ENCODE assay signal across 8 mouse cellular contexts in genomic region chr4:119138776-119139175, GRCm38 (mm10). TPM values are rescaled to one million over a fixed set of nuclear protein-coding genes. Genes with fewer than 3 reads are reported as not detected.
DNase-seq lines count a peak whose midpoint lies in the region; ATAC-seq and TF ChIP-seq lines count a peak whose summit lies in the region.

No protein-coding gene starts in this region.

- peak overlapping the region; percentile 35; the same call in 1 of the 2 replicates for H3K4me2 ChIP-seq in embryonic facial prominence, embryonic 12.5 days (replicated peaks)
- H3K4me2 ChIP-seq in hindbrain, embryonic 12.5 days (replicated peaks): peak overlapping the region; percentile 51
- H3K4me2 ChIP-seq in midbrain, embryonic 16.5 days (ENCODE audit: low read length): peak overlapping the region; percentile 68

- WGBS in embryonic facial prominence, embryonic 12.5 days: 59% methylated on average over 8 of the region's 8 CpGs
- WGBS in hindbrain, embryonic 12.5 days: 52% methylated on average over 8 of the region's 8 CpGs
- 38% methylated on average over 8 of the region's 8 CpGs for WGBS in midbrain, embryonic 16.5 days

- H3K27ac ChIP-seq in left cerebral cortex, adult 2 months: peak overlapping the region; percentile 64
- no peak overlapping the region for H3K27ac ChIP-seq in embryonic facial prominence, embryonic 12.5 days
- no peak overlapping the region for H3K27ac ChIP-seq in hindbrain, embryonic 12.5 days
- H3K27ac ChIP-seq in midbrain, embryonic 16.5 days (ENCODE audit: low read length): peak overlapping the region; percentile 65; the same call in 1 of the 2 replicates
- H3K27ac ChIP-seq in gastrocnemius, adult 2 months: no peak overlapping the region

- no peaks in the 10 kb centered on the region for H3K27me3 ChIP-seq in embryonic facial prominence, embryonic 12.5 days
- no peaks in the 10 kb centered on the region for H3K27me3 ChIP-seq in hindbrain, embryonic 12.5 days
- no peaks in the 10 kb centered on the region for H3K27me3 ChIP-seq in midbrain, embryonic 16.5 days (ENCODE audit: control insufficient read depth, insufficient read depth, low read depth, low read length)

- no peak for ATAC-seq in embryonic facial prominence, embryonic 12.5 days (ENCODE audit: insufficient number of reproducible peaks, insufficient read depth, low FRiP score, low TSS enrichment)
- ATAC-seq in hindbrain, embryonic 12.5 days (ENCODE audit: low FRiP score): no peak
- 0 out of 2 replicates have a peak, but pooled peaks have one; percentile 12 for ATAC-seq in midbrain, embryonic 16.5 days
- no peak for ATAC-seq in cerebellum, adult (ENCODE audit: insufficient number of reproducible peaks, low FRiP score, low TSS enrichment)

- no peak overlapping the region for H3K9ac ChIP-seq in embryonic facial prominence, embryonic 12.5 days
- no peak overlapping the region for H3K9ac ChIP-seq in hindbrain, embryonic 12.5 days
- peak overlapping the region; percentile 62; the same call in 1 of the 2 replicates for H3K9ac ChIP-seq in midbrain, embryonic 16.5 days (ENCODE audit: low read depth, low read length)

- no peak for DNase-seq in left cerebral cortex, adult 2 months (ENCODE audit: extremely low spot score in 1 of 2, low spot score in 2 of 2)
- no peak for DNase-seq in left cerebral cortex, adult 8-10 months (ENCODE audit: low spot score in 2 of 2)
- DNase-seq in gastrocnemius, adult 2 months: no peak
- DNase-seq in testis, postnatal 10 days (ENCODE audit: low spot score): no peak

- TF ChIP-seq CTCF in left cerebral cortex, adult 2 months (IDR thresholded peaks at IDR 0.05): no peak
- TF ChIP-seq CTCF in gastrocnemius, adult 2 months (IDR thresholded peaks at IDR 0.05): no peak

- peaks cover 40% of the 10 kb centered on the region for H3K36me3 ChIP-seq in embryonic facial prominence, embryonic 12.5 days
- H3K36me3 ChIP-seq in hindbrain, embryonic 12.5 days: peaks cover 32% of the 10 kb centered on the region
- peaks cover 12% of the 10 kb centered on the region; the same call in 1 of the 2 replicates for H3K36me3 ChIP-seq in midbrain, embryonic 16.5 days (ENCODE audit: control insufficient read depth, insufficient read depth, low read length)

- no peaks in the 10 kb centered on the region for H3K9me3 ChIP-seq in embryonic facial prominence, embryonic 12.5 days
- no peaks in the 10 kb centered on the region for H3K9me3 ChIP-seq in hindbrain, embryonic 12.5 days (replicated peaks)
- no peaks in the 10 kb centered on the region for H3K9me3 ChIP-seq in midbrain, embryonic 16.5 days (replicated peaks; ENCODE audit: control insufficient read depth, low read length, poor library complexity, severe bottlenecking)

- H3K4me3 ChIP-seq in left cerebral cortex, adult 2 months: no peak overlapping the region
- H3K4me3 ChIP-seq in embryonic facial prominence, embryonic 12.5 days: no peak overlapping the region
- H3K4me3 ChIP-seq in hindbrain, embryonic 12.5 days: no peak overlapping the region
- peak overlapping the region; percentile 33 for H3K4me3 ChIP-seq in midbrain, embryonic 16.5 days (ENCODE audit: low read depth, low read length)
- H3K4me3 ChIP-seq in gastrocnemius, adult 2 months: no peak overlapping the region

- intact Hi-C loops in left cerebral cortex, adult 2 months (cut with DNase I): loop anchor here (2.0 kb wide), 1 partner anchor 30 kb away; the partner anchor contains the start of gene Slc2a1
- intact Hi-C loops in gastrocnemius, adult 2 months (cut with DNase I): no loop called here

- no peaks in the 10 kb centered on the region for H3K4me1 ChIP-seq in embryonic facial prominence, embryonic 12.5 days
- H3K4me1 ChIP-seq in hindbrain, embryonic 12.5 days: peaks cover 12% of the 10 kb centered on the region
- peaks cover 10% of the 10 kb centered on the region for H3K4me1 ChIP-seq in midbrain, embryonic 16.5 days (ENCODE audit: control insufficient read depth, insufficient read depth, low read length)

RNA-seq across cellular contexts. Expression of gene Slc2a1, which starts 30.3 kb away (rescaled TPM):
- total RNA-seq in left cerebral cortex, adult 2 months (2021): 100 to 1,000 TPM in 1 of 2 experiments, 10 to 100 TPM in 1; 92.2 to 127 TPM
- 100 to 1,000 TPM in 1 of 4 experiments, 10 to 100 TPM in 3; 83.3 to 103 (median 92.3) TPM for total RNA-seq in left cerebral cortex, adult 8-10 months (2022)
- polyA plus RNA-seq in embryonic facial prominence, embryonic 12.5 days (2016; fragmentation: Nextera tagmentation; extraction: Ambion mirVana): 109 and 111 TPM in 2 replicates
- 103 and 112 TPM in 2 replicates for polyA plus RNA-seq in hindbrain, embryonic 12.5 days (2016; fragmentation: Nextera tagmentation; extraction: Ambion mirVana)
- polyA plus RNA-seq in midbrain, embryonic 16.5 days (2015; fragmentation: Nextera tagmentation; extraction: Ambion mirVana): 90.7 and 91.6 TPM in 2 replicates
- 1 to 10 TPM; 5.1 to 6.3 TPM for total RNA-seq in gastrocnemius, adult 2 months (2021)

RNA-seq across cellular contexts. Expression of gene Zfp691, which starts 35.2 kb away (rescaled TPM):
- total RNA-seq in left cerebral cortex, adult 2 months (2021): 1 to 10 TPM; 7.5 to 7.8 TPM
- 1 to 10 TPM; 6.6 to 7.9 (median 7.3) TPM for total RNA-seq in left cerebral cortex, adult 8-10 months (2022)
- polyA plus RNA-seq in embryonic facial prominence, embryonic 12.5 days (2016; fragmentation: Nextera tagmentation; extraction: Ambion mirVana): 7.7 and 7.8 TPM in 2 replicates
- polyA plus RNA-seq in hindbrain, embryonic 12.5 days (2016; fragmentation: Nextera tagmentation; extraction: Ambion mirVana): 7.3 and 9.7 TPM in 2 replicates
- 4.0 and 6.1 TPM in 2 replicates for polyA plus RNA-seq in midbrain, embryonic 16.5 days (2015; fragmentation: Nextera tagmentation; extraction: Ambion mirVana)
- total RNA-seq in gastrocnemius, adult 2 months (2021): 10 to 100 TPM; 16.8 to 26.4 TPM

RNA-seq across cellular contexts. Expression of gene Ermap, which starts 51.0 kb away (rescaled TPM):
- under 1 TPM; 0.40 to 0.54 TPM for total RNA-seq in left cerebral cortex, adult 2 months (2021)
- total RNA-seq in left cerebral cortex, adult 8-10 months (2022): under 1 TPM; 0.53 to 0.98 (median 0.78) TPM
- 8.4 and 8.9 TPM in 2 replicates for polyA plus RNA-seq in embryonic facial prominence, embryonic 12.5 days (2016; fragmentation: Nextera tagmentation; extraction: Ambion mirVana)
- 7.4 and 7.9 TPM in 2 replicates for polyA plus RNA-seq in hindbrain, embryonic 12.5 days (2016; fragmentation: Nextera tagmentation; extraction: Ambion mirVana)
- polyA plus RNA-seq in midbrain, embryonic 16.5 days (2015; fragmentation: Nextera tagmentation; extraction: Ambion mirVana): 0.14 and 0.52 TPM in 2 replicates
- not detected for total RNA-seq in gastrocnemius, adult 2 months (2021)

RNA-seq across cellular contexts. Expression of gene Svbp, which starts 56.3 kb away (rescaled TPM):
- 10 to 100 TPM; 15.1 to 17.2 TPM for total RNA-seq in left cerebral cortex, adult 2 months (2021)
- total RNA-seq in left cerebral cortex, adult 8-10 months (2022): 10 to 100 TPM; 15.2 to 18.2 (median 16.4) TPM
- polyA plus RNA-seq in embryonic facial prominence, embryonic 12.5 days (2016; fragmentation: Nextera tagmentation; extraction: Ambion mirVana): 189 TPM in 2 replicates
- polyA plus RNA-seq in hindbrain, embryonic 12.5 days (2016; fragmentation: Nextera tagmentation; extraction: Ambion mirVana): 193 and 195 TPM in 2 replicates
- 220 and 230 TPM in 2 replicates for polyA plus RNA-seq in midbrain, embryonic 16.5 days (2015; fragmentation: Nextera tagmentation; extraction: Ambion mirVana)
- total RNA-seq in gastrocnemius, adult 2 months (2021): 10 to 100 TPM in 1 of 2 experiments, 1 to 10 TPM in 1; 9.7 to 11.9 TPM

Comparison
In these comparisons a context has a peak if more than half of its experiments do, and no peak if none do; other contexts are left out.
1. H3K27ac ChIP-seq: peak in left cerebral cortex, adult 2 months (single experiment) and midbrain, embryonic 16.5 days (single experiment); none in embryonic facial prominence, embryonic 12.5 days (single experiment), hindbrain, embryonic 12.5 days (single experiment) and gastrocnemius, adult 2 months (single experiment).
2. RNA of gene Slc2a1, which starts 30.3 kb away (total RNA-seq): 92.2 to 127 TPM in left cerebral cortex, adult 2 months and 83.3 to 103 TPM in left cerebral cortex, adult 8-10 months; 5.1 to 6.3 TPM in gastrocnemius, adult 2 months; every median in the first group is over 10 times any median in the second.
3. Peak in every context shown above with its lines, with median percentiles within 50 percentile points of each other: H3K4me2 ChIP-seq.